Mouse (Mus musculus) cerebellum, postnatal 25 days (tissue): ENCODE measurements at regions not wholly inside any gene's neighbourhood (a gene's known extent, or its start where the extent isn't known, plus 50 kb on each side); places are given as distances from the start of the nearest gene placed in this dataset.

Source experiments
- DNase-seq, 2 experiments: peaks; one replicate each; pipeline ENCODE4 v3.0.0; 2021; ENCODE audit warnings: mixed read lengths in 2 of 2

- DNase-seq, result no peak
Observed at GRCm38 (mm10) chr1:186373386-186373785, 256.3 kb upstream of the Lyplal1 start.

- DNase-seq, result no peak
Observed at GRCm38 (mm10) chr1:186372770-186373353, 255.8 kb upstream of the Lyplal1 start.

GRCm38 (mm10) chr1:186363356-186363755 is 246.2 kb upstream of the Lyplal1 start:
- DNase-seq, result no peak

GRCm38 (mm10) chr1:186358011-186358670 is 241.0 kb upstream of the Lyplal1 start:
- DNase-seq, result no peak

GRCm38 (mm10) chr1:186354742-186355141 is 237.6 kb upstream of the Lyplal1 start:
- no peak for DNase-seq

GRCm38 (mm10) chr1:186354072-186354471 is 237.0 kb upstream of the Lyplal1 start:
- no peak for DNase-seq

GRCm38 (mm10) chr1:186350381-186350780 is 233.3 kb upstream of the Lyplal1 start:
- no peak for DNase-seq

- no peak for DNase-seq
Observed at GRCm38 (mm10) chr1:186349966-186350365, 232.9 kb upstream of the Lyplal1 start.

- no peak for DNase-seq
Observed at GRCm38 (mm10) chr1:186347413-186348147, 230.5 kb upstream of the Lyplal1 start.

- DNase-seq, result no peak
Observed at GRCm38 (mm10) chr1:186345449-186345848, 228.3 kb upstream of the Lyplal1 start.

- no peak for DNase-seq
Observed at GRCm38 (mm10) chr1:186342931-186343506, 225.9 kb upstream of the Lyplal1 start.

GRCm38 (mm10) chr1:186342391-186342790 is 225.3 kb upstream of the Lyplal1 start:
- no peak for DNase-seq

- DNase-seq, result no peak
Observed at GRCm38 (mm10) chr1:186341878-186342277, 224.8 kb upstream of the Lyplal1 start.

GRCm38 (mm10) chr1:186340701-186341100 is 223.6 kb upstream of the Lyplal1 start:
- no peak for DNase-seq

GRCm38 (mm10) chr1:186317285-186317684 is 200.2 kb upstream of the Lyplal1 start:
- DNase-seq, result no peak

- no peak for DNase-seq
Observed at GRCm38 (mm10) chr1:186314180-186314579, 197.1 kb upstream of the Lyplal1 start.

- DNase-seq, result no peak
Observed at GRCm38 (mm10) chr1:186312698-186313097, 195.6 kb upstream of the Lyplal1 start.

- no peak for DNase-seq
Observed at GRCm38 (mm10) chr1:186312008-186312407, 194.9 kb upstream of the Lyplal1 start.

- no peak for DNase-seq
Observed at GRCm38 (mm10) chr1:186307627-186308026, 190.5 kb upstream of the Lyplal1 start.

- DNase-seq, result no peak
Observed at GRCm38 (mm10) chr1:186297464-186297863, 180.4 kb upstream of the Lyplal1 start.

GRCm38 (mm10) chr1:186295201-186295600 is 178.1 kb upstream of the Lyplal1 start:
- no peak for DNase-seq

GRCm38 (mm10) chr1:186294635-186295034 is 177.5 kb upstream of the Lyplal1 start:
- DNase-seq, result no peak

- DNase-seq, result no peak
Observed at GRCm38 (mm10) chr1:186289117-186289516, 172.0 kb upstream of the Lyplal1 start.

- no peak for DNase-seq
Observed at GRCm38 (mm10) chr1:186287831-186288230, 170.7 kb upstream of the Lyplal1 start.
